Mouse (Mus musculus) heart, embryonic 15.5 days (tissue): Measurements from ENCODE around the gene Tmprss4. TPM values are rescaled to one million over a fixed set of nuclear protein-coding genes. Genes with fewer than 3 reads are reported as not detected.

Experiments
- ATAC-seq: fragments of 200-750 bp; cut with Nextera tagmentation; replicated peaks from 2 replicates; pipeline ENCODE4 v1.8.0; 2017; ENCODE audit warnings: low read depth, moderate TSS enrichment; ENCODE audit not compliant: insufficient number of reproducible peaks, insufficient read depth, low FRiP score
- H3K27ac ChIP-seq: fragments of 300-500 bp; sonication (generic); 2 replicates; pipeline ENCODE4 v1.5.1; 2015; ENCODE audit warnings: mild to moderate bottlenecking, inconsistent platforms
- H3K27me3 ChIP-seq: fragments of 300-500 bp; sonication (generic); 2 replicates; pipeline ENCODE4 v1.6.1; 2015; ENCODE audit warnings: inconsistent platforms
- H3K36me3 ChIP-seq: fragments of 300-500 bp; sonication (generic); 2 replicates; pipeline ENCODE4 v1.6.1; 2015; ENCODE audit warnings: mild to moderate bottlenecking, inconsistent platforms
- H3K4me1 ChIP-seq: fragments of 300-500 bp; sonication (generic); replicated peaks from 2 replicates; pipeline ENCODE4 v1.6.1; 2015; ENCODE audit warnings: inconsistent platforms
- H3K4me2 ChIP-seq: fragments of 300-500 bp; sonication (generic); 2 replicates; pipeline ENCODE4 v1.6.1; 2015; ENCODE audit warnings: inconsistent platforms, mild to moderate bottlenecking, moderate library complexity
- H3K4me3 ChIP-seq: fragments of 300-500 bp; sonication (generic); 2 replicates; pipeline ENCODE4 v1.5.1; 2015; ENCODE audit warnings: mild to moderate bottlenecking, inconsistent platforms
- H3K9ac ChIP-seq: fragments of 300-500 bp; sonication (generic); 2 replicates; pipeline ENCODE4 v1.6.1; 2015; ENCODE audit warnings: mild to moderate bottlenecking, inconsistent platforms
- H3K9me3 ChIP-seq: fragments of 300-500 bp; sonication (generic); replicated peaks from 2 replicates; pipeline ENCODE4 v1.6.1; 2016; ENCODE audit warnings: inconsistent platforms
- WGBS: fragments of 180-500 bp; shearing (Covaris S2); methylation state at CpG from one replicate; pipeline ENCODE4 v1.1.7; 2015; ENCODE audit warnings: mixed read lengths; 5-methylcytosine and 5-hydroxymethylcytosine counted together
- polyA plus RNA-seq: library from polyadenylated mRNA; unstranded; fragments of >200 nt; fragmentation: Nextera tagmentation; extraction: Ambion mirVana; gene quantifications from 2 replicates; pipeline ENCODE4 v1.2.1, GENCODE M21; 2015

Gene Tmprss4
- polyA plus RNA-seq, result 0.21 and 0.85 TPM in 2 replicates

DNA sequence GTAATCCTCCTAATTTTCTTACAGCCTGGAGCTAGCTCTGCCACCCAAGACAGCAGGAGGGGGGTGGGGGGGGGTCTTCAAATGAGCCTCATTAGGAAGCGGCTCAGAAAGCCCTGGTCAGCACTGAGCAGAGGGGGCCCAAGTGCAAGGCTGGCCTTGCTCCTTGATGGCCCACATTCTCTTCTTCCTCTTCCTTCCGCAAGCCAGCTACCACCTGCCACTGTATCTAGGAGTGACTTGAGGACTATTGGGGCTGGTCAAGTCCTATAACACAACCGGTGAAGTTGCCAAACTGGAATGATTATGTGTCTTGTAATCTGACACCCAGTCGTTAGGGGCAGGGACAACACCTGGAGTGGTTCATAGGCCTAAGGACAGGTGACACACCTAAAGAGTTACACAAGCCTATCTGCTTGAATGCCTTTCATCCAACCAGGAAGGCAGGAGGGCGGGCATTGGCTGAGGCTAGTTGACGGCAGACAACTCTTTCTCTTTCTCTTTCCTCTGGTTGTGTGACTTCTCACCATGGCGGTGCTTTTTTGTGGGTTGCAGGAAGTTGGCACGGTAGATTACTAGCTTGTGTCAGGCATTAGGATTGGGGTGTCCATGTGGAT is at the start of gene Tmprss4:
Gene Tmprss4 (minus strand): TSS at position 296 of the 614 bp plus-strand sequence.
- Histone ChIP-seq H3K36me3 (no peaks in the 10 kb centered on the region), H3K4me2 (no peak within 1 kb of the TSS), H3K9ac (no peak within 1 kb of the TSS), H3K27ac (no peak within 1 kb of the TSS), H3K4me1 (no peaks in the 10 kb centered on the region), H3K27me3 (no peaks in the 10 kb centered on the region), H3K4me3 (no peak within 1 kb of the TSS), H3K9me3 (no peaks in the 10 kb centered on the region)
- no peak for ATAC-seq
- WGBS, result 68% methylated on average over 8 of the region's 8 CpGs

DNA sequence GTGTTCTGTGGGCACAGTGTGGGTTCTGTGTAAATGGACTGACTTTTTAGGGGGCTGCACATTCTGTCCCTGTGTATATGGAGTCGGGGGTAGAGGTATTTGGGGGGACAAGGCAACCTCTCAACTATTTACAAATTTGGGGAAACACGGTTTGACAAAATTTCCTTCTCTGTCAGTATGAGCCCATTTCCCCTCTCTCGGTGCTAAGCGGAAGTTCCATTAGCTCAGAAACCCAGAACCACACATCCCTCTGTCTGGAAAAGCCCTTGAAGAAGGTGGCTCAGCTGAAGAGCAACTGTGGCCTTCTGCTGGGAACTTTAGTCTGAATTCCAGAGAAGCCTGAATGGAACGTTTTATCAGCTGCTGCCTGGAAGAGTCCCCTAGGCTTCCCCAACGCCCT is 48.5 kb upstream of the Tmprss4 start:
- no peak overlapping the region for H3K4me3 ChIP-seq
- H3K36me3 ChIP-seq, result no peaks in the 10 kb centered on the region
- H3K27me3 ChIP-seq, result 0 out of 2 replicates have a peak, but pooled peaks cover 3% of the 10 kb centered on the region
- WGBS, result 61% methylated on average over 6 of the region's 6 CpGs
- H3K9ac ChIP-seq, result no peak overlapping the region
- no peak overlapping the region for H3K4me2 ChIP-seq
- H3K4me1 ChIP-seq, result peaks cover 4% of the 10 kb centered on the region; the same call in 1 of the 2 replicates
- no peaks in the 10 kb centered on the region for H3K9me3 ChIP-seq
- ATAC-seq, result no peak
- H3K27ac ChIP-seq, result no peak overlapping the region

DNA sequence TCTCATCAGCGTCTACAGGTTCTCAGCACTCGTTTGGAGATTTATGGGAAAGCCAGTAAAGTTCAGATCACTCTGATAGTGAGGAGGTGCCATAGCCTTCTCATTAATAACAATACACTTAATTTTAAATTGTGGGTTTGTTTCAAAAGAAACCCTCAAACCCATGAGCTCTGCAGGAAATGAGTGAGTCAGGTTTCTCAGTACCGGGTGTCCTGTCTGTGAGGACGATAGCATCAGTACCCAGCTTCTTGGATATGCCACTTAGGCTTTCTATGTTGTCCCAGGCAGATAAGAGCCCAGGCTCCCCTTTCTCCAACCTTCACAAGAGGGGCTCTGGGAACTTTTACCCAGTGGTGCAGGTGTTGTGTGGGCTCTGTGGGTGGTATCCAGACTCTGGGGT is 48.1 kb upstream of the Tmprss4 start:
- no peak overlapping the region for H3K4me2 ChIP-seq
- peaks cover 4% of the 10 kb centered on the region; the same call in 1 of the 2 replicates for H3K4me1 ChIP-seq
- no peak overlapping the region for H3K27ac ChIP-seq
- no peak for ATAC-seq
- no peaks in the 10 kb centered on the region for H3K9me3 ChIP-seq
- 62% methylated on average over 4 of the region's 4 CpGs for WGBS
- H3K9ac ChIP-seq, result no peak overlapping the region
- 0 out of 2 replicates have a peak, but pooled peaks cover 3% of the 10 kb centered on the region for H3K27me3 ChIP-seq
- H3K4me3 ChIP-seq, result no peak overlapping the region
- no peaks in the 10 kb centered on the region for H3K36me3 ChIP-seq

DNA sequence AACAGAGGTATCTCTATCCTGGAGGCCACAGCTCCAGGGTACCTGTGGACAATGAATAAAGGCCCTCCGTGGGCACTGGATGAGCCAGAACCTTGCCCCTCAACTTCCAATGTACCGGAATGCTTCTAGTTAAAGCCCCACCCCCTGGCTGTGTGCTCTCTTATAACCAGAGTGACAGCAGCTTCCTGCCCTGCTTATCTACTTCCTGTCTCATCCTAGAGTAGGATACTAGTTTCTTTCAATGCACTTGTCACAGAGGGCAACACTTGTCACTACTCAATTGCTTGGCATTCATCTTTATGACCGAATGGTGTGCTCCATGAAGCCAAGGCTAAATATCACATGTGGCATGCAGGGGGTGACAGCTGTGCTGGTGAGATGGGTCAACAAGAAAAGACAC is 47.4 kb upstream of the Tmprss4 start:
- no peak overlapping the region for H3K4me3 ChIP-seq
- no peak overlapping the region for H3K27ac ChIP-seq
- H3K36me3 ChIP-seq, result no peaks in the 10 kb centered on the region
- no peak for ATAC-seq
- H3K4me2 ChIP-seq, result no peak overlapping the region
- WGBS, result 59% methylated on average over 3 of the region's 3 CpGs
- no peaks in the 10 kb centered on the region for H3K9me3 ChIP-seq
- 0 out of 2 replicates have a peak, but pooled peaks cover 3% of the 10 kb centered on the region for H3K27me3 ChIP-seq
- peaks cover 4% of the 10 kb centered on the region; the same call in 1 of the 2 replicates for H3K4me1 ChIP-seq
- no peak overlapping the region for H3K9ac ChIP-seq

DNA sequence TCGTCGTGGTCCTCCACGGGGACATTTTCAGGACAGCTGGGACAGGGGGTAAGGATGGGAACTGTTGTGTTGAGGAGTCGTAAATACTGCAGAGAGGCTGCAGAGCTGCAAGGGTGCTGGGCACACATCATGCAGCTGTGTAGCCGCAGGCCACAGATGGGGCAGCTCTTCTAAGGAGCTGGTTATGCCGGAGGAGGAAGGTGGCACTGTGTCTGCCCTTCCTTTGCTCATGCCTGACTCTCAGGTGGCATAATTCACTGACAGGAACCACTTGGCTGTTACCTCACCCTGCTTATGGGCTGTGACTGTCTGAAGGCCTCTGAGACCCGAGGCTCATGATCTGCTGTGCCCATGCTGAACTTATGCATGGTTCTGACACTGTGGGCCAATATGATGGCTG is 46.4 kb upstream of the Tmprss4 start:
- Histone ChIP-seq H3K27me3 (0 out of 2 replicates have a peak, but pooled peaks cover 3% of the 10 kb centered on the region), H3K36me3 (no peaks in the 10 kb centered on the region), H3K4me1 (peaks cover 4% of the 10 kb centered on the region; the same call in 1 of the 2 replicates), H3K9ac (no peak overlapping the region), H3K4me3 (no peak overlapping the region), H3K4me2 (no peak overlapping the region), H3K27ac (no peak overlapping the region), H3K9me3 (no peaks in the 10 kb centered on the region)
- WGBS, result 77% methylated on average over 7 of the region's 7 CpGs
- ATAC-seq, result no peak

DNA sequence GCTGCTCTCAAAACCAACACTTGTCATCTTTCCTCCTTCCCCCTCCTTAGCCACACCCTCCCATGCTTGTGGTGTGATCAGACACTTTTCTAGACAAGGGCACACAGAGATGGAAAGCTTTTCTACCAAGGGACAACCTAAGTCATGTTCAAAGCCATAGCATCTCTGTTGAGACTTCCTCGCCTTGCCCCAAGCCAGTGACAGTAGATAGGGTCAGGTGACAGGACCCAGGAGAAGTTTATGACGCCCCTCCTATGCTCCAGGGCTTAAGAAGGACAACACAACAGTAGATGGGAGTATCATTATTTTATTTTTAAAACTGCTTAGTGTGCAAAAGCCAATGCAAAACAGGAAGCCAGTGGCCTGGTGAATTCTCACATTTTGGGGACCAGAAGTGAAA is 43.6 kb upstream of the Tmprss4 start:
- Histone ChIP-seq H3K36me3 (no peaks in the 10 kb centered on the region), H3K9ac (no peak overlapping the region), H3K4me3 (no peak overlapping the region), H3K4me1 (peaks cover 4% of the 10 kb centered on the region; the same call in 1 of the 2 replicates), H3K9me3 (no peaks in the 10 kb centered on the region), H3K4me2 (no peak overlapping the region), H3K27ac (no peak overlapping the region), H3K27me3 (no peaks in the 10 kb centered on the region)
- no peak for ATAC-seq
- WGBS, result 60% methylated on average over 2 of the region's 2 CpGs

DNA sequence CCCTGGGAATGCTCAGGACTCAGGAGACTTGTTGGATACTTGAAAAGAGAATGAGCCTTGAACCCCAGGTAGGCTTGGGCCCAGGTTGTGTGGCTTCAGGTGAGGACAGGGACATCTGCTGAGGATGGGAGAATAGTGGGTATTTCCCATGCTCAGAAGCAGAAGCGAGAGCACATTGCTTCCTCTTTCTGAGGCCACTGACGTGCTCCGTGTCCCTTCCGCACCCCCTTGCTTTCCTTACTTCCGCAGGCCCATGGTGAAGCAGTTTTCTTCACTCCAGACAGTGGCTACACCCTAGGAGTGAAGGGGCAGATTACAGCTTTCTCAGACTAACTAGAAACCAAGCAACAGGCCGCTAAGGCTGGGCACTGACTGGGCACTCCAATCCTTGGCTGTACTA is 42.2 kb upstream of the Tmprss4 start:
- no peaks in the 10 kb centered on the region for H3K36me3 ChIP-seq
- H3K9me3 ChIP-seq, result no peaks in the 10 kb centered on the region
- H3K4me1 ChIP-seq, result no peaks in the 10 kb centered on the region
- no peak overlapping the region for H3K4me3 ChIP-seq
- H3K27ac ChIP-seq, result no peak overlapping the region
- 84% methylated on average over 6 of the region's 6 CpGs for WGBS
- ATAC-seq, result 0 out of 2 replicates have a peak, but pooled peaks have one; percentile 6
- 0 out of 2 replicates have a peak, but pooled peaks cover 4% of the 10 kb centered on the region for H3K27me3 ChIP-seq
- H3K9ac ChIP-seq, result no peak overlapping the region
- no peak overlapping the region for H3K4me2 ChIP-seq

DNA sequence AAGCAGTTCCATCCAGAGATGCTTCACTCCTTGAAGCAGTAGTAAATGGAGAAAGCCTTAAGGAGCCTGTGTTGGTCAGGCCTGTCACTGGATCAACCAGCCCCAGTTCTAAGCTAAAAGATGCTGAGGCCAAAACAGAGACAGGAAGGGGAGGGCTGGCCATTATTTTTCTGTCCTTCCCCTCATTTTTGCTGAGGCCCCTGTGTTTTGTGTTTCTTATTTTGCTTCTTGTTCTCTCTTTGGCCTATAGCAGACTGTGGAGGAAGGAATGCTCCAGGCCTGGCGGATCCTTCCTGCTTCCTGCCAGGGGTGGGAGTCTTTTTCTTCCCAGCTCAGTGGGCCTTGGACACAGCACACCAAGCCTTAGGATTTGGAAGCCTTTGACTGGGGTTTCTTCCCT is 41.5 kb upstream of the Tmprss4 start:
- Histone ChIP-seq H3K9ac (no peak overlapping the region), H3K27ac (no peak overlapping the region), H3K4me1 (no peaks in the 10 kb centered on the region), H3K36me3 (no peaks in the 10 kb centered on the region), H3K9me3 (no peaks in the 10 kb centered on the region), H3K4me3 (no peak overlapping the region), H3K4me2 (no peak overlapping the region), H3K27me3 (0 out of 2 replicates have a peak, but pooled peaks cover 4% of the 10 kb centered on the region)
- 67% methylated on average over 1 of the region's 1 CpGs for WGBS
- no peak for ATAC-seq

DNA sequence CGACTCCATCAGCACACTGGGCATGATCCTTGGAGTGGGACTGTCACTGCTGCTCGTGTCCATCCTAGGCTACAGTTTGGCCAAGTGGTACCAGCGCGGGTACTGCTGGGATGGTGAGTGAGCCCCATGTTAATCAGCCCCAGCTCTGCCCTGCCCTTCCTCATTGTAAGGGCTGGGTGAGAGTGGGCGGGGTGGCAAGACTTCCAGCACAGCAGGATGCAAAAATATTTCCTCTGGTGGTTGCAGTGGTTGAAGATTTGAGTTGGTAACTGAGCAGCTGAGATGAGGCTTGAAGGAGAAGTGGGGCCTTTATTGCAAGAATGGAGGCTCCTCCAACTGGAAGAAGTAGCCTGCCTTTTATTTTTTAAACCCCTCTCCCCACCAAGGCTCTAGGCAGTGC is 37.5 kb upstream of the Tmprss4 start:
- Histone ChIP-seq H3K36me3 (no peaks in the 10 kb centered on the region), H3K27ac (no peak overlapping the region), H3K27me3 (0 out of 2 replicates have a peak, but pooled peaks cover 4% of the 10 kb centered on the region), H3K4me2 (no peak overlapping the region), H3K9me3 (no peaks in the 10 kb centered on the region), H3K4me3 (no peak overlapping the region), H3K9ac (no peak overlapping the region), H3K4me1 (no peaks in the 10 kb centered on the region)
- WGBS, result 63% methylated on average over 5 of the region's 5 CpGs
- ATAC-seq, result no peak

DNA sequence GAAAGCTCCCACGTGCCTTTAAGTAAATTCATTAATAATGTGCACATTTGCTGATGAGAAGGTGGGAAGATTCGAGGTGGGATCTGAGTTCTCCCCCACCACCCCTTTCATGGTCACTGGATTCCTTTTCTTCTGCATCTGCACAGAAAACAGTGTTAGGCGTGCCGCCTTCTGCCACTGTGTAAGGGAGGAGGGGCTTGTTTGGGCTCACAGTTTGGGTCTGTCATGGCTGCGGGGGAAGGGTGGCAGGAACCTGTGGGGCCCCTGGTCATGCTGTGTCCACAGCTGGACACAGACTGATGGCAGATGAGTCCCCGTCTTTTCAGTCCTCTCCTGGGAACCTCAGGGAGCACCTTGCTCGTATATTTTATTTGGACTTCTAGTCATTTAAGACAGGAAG is 32.9 kb upstream of the Tmprss4 start:
- WGBS, result 57% methylated on average over 7 of the region's 7 CpGs
- no peak overlapping the region for H3K27ac ChIP-seq
- H3K36me3 ChIP-seq, result no peaks in the 10 kb centered on the region
- no peaks in the 10 kb centered on the region for H3K4me1 ChIP-seq
- no peak for ATAC-seq
- H3K9ac ChIP-seq, result no peak overlapping the region
- H3K27me3 ChIP-seq, result 0 out of 2 replicates have a peak, but pooled peaks cover 4% of the 10 kb centered on the region
- no peak overlapping the region for H3K4me3 ChIP-seq
- no peak overlapping the region for H3K4me2 ChIP-seq
- H3K9me3 ChIP-seq, result no peaks in the 10 kb centered on the region

DNA sequence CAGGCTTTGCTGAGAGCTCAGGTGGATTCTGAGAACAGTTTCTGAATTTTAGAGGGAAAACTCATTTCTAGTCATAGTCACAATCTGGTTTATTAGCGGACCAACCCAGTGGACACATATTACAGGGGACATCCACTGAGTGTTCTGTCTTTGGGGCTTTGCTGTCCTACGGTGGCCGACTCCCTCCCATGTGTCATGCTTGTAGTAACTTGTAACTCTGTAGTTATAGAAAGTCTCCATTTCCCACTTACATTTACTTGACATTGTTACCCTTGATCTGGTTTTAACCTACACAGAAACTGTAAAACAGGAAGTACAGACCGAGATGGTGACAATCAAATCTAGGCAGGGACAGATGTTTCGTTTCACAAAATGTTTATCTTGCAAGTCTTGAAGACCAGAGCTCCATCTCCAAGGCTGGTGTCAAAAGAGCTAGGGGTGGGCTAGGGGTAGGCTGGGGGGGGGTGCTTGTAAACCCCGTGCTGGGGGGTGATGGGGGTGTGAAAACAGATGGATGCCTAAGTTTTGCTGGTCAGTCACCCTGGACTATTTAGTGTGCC is 31.9 kb upstream of the Tmprss4 start:
- Histone ChIP-seq H3K27ac (no peak overlapping the region), H3K9ac (no peak overlapping the region), H3K4me2 (no peak overlapping the region), H3K36me3 (no peaks in the 10 kb centered on the region), H3K4me3 (no peak overlapping the region), H3K4me1 (no peaks in the 10 kb centered on the region), H3K27me3 (no peaks in the 10 kb centered on the region), H3K9me3 (no peaks in the 10 kb centered on the region)
- 54% methylated on average over 6 of the region's 6 CpGs for WGBS
- no peak for ATAC-seq

DNA sequence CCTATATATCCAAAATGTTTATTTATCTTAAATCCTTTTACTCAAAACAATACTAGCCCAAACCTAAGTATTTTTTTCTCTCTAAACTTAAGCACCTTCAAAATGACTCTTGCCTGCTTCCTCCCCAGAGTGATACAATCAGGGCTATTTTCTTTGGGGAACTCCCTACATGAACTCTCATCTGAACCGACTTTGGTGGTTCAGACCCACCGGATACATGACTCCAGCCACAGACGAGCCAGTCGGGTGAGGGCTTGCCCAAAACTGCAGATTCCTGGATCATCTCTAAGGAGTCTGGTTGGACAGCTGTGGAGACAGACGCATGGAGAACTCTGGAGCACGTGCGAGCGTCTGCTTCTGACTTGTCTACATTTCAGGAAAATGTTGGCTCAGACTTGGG is 25.5 kb upstream of the Tmprss4 start:
- no peaks in the 10 kb centered on the region for H3K4me1 ChIP-seq
- no peak overlapping the region for H3K9ac ChIP-seq
- H3K36me3 ChIP-seq, result no peaks in the 10 kb centered on the region
- 73% methylated on average over 8 of the region's 8 CpGs for WGBS
- H3K27ac ChIP-seq, result no peak overlapping the region
- no peak overlapping the region for H3K4me3 ChIP-seq
- no peaks in the 10 kb centered on the region; the same call in 1 of the 2 replicates for H3K27me3 ChIP-seq
- H3K9me3 ChIP-seq, result no peaks in the 10 kb centered on the region
- no peak overlapping the region for H3K4me2 ChIP-seq
- ATAC-seq, result no peak
